ENCODE assay signal across 8 mouse cellular contexts in the genomic region with DNA sequence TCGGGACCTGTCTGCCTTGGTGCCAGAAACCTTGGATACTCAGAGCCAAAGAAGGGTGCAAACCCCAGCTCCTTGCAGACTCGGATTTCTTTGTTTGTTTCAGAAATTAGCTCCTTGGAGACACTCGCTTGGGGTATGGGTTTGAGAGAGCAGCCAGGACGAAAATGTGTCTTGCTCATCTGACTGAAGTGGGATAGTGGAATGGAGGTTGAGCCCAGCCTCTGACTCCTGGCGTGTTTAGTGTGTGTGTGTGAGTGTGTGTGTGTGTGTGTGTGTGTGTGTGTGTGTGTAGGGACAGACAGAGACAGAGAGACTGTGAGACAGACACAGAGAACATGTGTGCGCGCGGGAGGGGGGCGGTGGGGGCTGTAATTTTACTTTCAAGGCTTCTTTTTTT. TPM values are rescaled to one million over a fixed set of nuclear protein-coding genes. Genes with fewer than 3 reads are reported as not detected.
A peak's percentile ranks its signal among the peaks of the same experiment; 100 is the strongest.
DNase-seq lines count a peak whose midpoint lies in the region; ATAC-seq and TF ChIP-seq lines count a peak whose summit lies in the region.

No protein-coding gene starts in this region.

- H3K36me3 ChIP-seq in embryonic facial prominence, embryonic 12.5 days = no peaks in the 10 kb centered on the region
- H3K36me3 ChIP-seq in hindbrain, embryonic 15.5 days = no peaks in the 10 kb centered on the region
- no peaks in the 10 kb centered on the region for H3K36me3 ChIP-seq in midbrain, embryonic 16.5 days (ENCODE audit: control insufficient read depth, insufficient read depth, low read length)

- WGBS in embryonic facial prominence, embryonic 12.5 days = 11% methylated on average over 9 of the region's 9 CpGs
- WGBS in hindbrain, embryonic 15.5 days = 11% methylated on average over 9 of the region's 9 CpGs
- 11% methylated on average over 9 of the region's 9 CpGs for whole genome bisulfite sequencing in midbrain, embryonic 16.5 days

- peak overlapping the region; percentile 87 for H3K4me2 ChIP-seq in embryonic facial prominence, embryonic 12.5 days (replicated peaks)
- peak overlapping the region; percentile 90 for H3K4me2 ChIP-seq in hindbrain, embryonic 15.5 days
- peak overlapping the region; percentile 83 for H3K4me2 ChIP-seq in midbrain, embryonic 16.5 days (ENCODE audit: low read length)

- DNase-seq in left cerebral cortex, adult 2 months (ENCODE audit: extremely low spot score in 1 of 2, low spot score in 2 of 2) = no peak
- no peak for DNase-seq in left cerebral cortex, adult 9 months (ENCODE audit: low spot score in 2 of 2)
- DNase-seq in gastrocnemius, postnatal 4 days (ENCODE audit: low spot score in 2 of 2) = no peak
- no peak for DNase-seq in kidney, postnatal 25 days
- no peak for DNase-seq in thymus, postnatal 4 days

- peaks cover 11% of the 10 kb centered on the region for H3K4me1 ChIP-seq in embryonic facial prominence, embryonic 12.5 days
- H3K4me1 ChIP-seq in hindbrain, embryonic 15.5 days (replicated peaks) = peaks cover 35% of the 10 kb centered on the region
- peaks cover 23% of the 10 kb centered on the region for H3K4me1 ChIP-seq in midbrain, embryonic 16.5 days (ENCODE audit: control insufficient read depth, insufficient read depth, low read length)

- H3K27ac ChIP-seq in left cerebral cortex, adult 2 months = peak overlapping the region; percentile 94
- H3K27ac ChIP-seq in embryonic facial prominence, embryonic 12.5 days = 0 out of 2 replicates have a peak overlapping the region, but pooled peaks have one; percentile 74
- peak overlapping the region; percentile 94 for H3K27ac ChIP-seq in hindbrain, embryonic 15.5 days (replicated peaks)
- H3K27ac ChIP-seq in midbrain, embryonic 16.5 days (ENCODE audit: low read length) = peak overlapping the region; percentile 98

- intact Hi-C loops in left cerebral cortex, adult 2 months (cut with DNase I) = loop anchor here (5.0 kb wide), 1 partner anchor 77 kb away; no protein-coding TSS in a partner anchor

- peaks cover 36% of the 10 kb centered on the region for H3K27me3 ChIP-seq in embryonic facial prominence, embryonic 12.5 days
- H3K27me3 ChIP-seq in hindbrain, embryonic 15.5 days = no peaks in the 10 kb centered on the region
- no peaks in the 10 kb centered on the region for H3K27me3 ChIP-seq in midbrain, embryonic 16.5 days (ENCODE audit: control insufficient read depth, insufficient read depth, low read depth, low read length)

- peak overlapping the region; percentile 80 for H3K9ac ChIP-seq in embryonic facial prominence, embryonic 12.5 days
- H3K9ac ChIP-seq in hindbrain, embryonic 15.5 days = peak overlapping the region; percentile 86
- peak overlapping the region; percentile 95 for H3K9ac ChIP-seq in midbrain, embryonic 16.5 days (ENCODE audit: low read depth, low read length)

- H3K4me3 ChIP-seq in left cerebral cortex, adult 2 months = peak overlapping the region; percentile 83
- peak overlapping the region; percentile 66 for H3K4me3 ChIP-seq in embryonic facial prominence, embryonic 12.5 days
- peak overlapping the region; percentile 81 for H3K4me3 ChIP-seq in hindbrain, embryonic 15.5 days
- H3K4me3 ChIP-seq in midbrain, embryonic 16.5 days (ENCODE audit: low read depth, low read length) = peak overlapping the region; percentile 79

- no peak for ATAC-seq in embryonic facial prominence, embryonic 12.5 days (ENCODE audit: insufficient number of reproducible peaks, insufficient read depth, low FRiP score, low TSS enrichment)
- ATAC-seq in hindbrain, embryonic 15.5 days (ENCODE audit: low FRiP score, low read depth) = no peak
- ATAC-seq in midbrain, embryonic 16.5 days = no peak; the same call in 1 of the 2 replicates

- H3K9me3 ChIP-seq in embryonic facial prominence, embryonic 12.5 days = no peaks in the 10 kb centered on the region
- H3K9me3 ChIP-seq in hindbrain, embryonic 15.5 days = no peaks in the 10 kb centered on the region
- no peaks in the 10 kb centered on the region for H3K9me3 ChIP-seq in midbrain, embryonic 16.5 days (replicated peaks; ENCODE audit: control insufficient read depth, low read length, poor library complexity, severe bottlenecking)

- no peak for TF ChIP-seq CTCF in left cerebral cortex, adult 2 months (IDR thresholded peaks at IDR 0.05)

RNA-seq across cellular contexts. Expression of a gene that starts 1.1 kb away (rescaled TPM):
- 10 to 100 TPM; 38.9 to 42.0 TPM for total RNA-seq in left cerebral cortex, adult 2 months (2021)
- 12.5 and 13.3 TPM in 2 replicates for polyA plus RNA-seq in embryonic facial prominence, embryonic 12.5 days (2016; fragmentation: Nextera tagmentation; extraction: Ambion mirVana)
- polyA plus RNA-seq in hindbrain, embryonic 15.5 days (2015; fragmentation: Nextera tagmentation; extraction: Ambion mirVana) = 24.6 and 32.5 TPM in 2 replicates
- polyA plus RNA-seq in midbrain, embryonic 16.5 days (2015; fragmentation: Nextera tagmentation; extraction: Ambion mirVana) = 29.2 and 32.4 TPM in 2 replicates
- 1 to 10 TPM; 9.6 to 9.8 TPM for total RNA-seq in gastrocnemius, postnatal 4 days (2021)
